Mouse (Mus musculus) MN1 (cell line): ENCODE measurements around the gene Cep250.
"Not testable (repeated sequence)": the region's sequence is repeated elsewhere in the genome, so short reads cannot be mapped to it uniquely, and the experiment has no call there.

Source experiments
- DNase-seq: peaks from one replicate; pipeline ENCODE4 v3.0.0-alpha.2; 2016; ENCODE audit warnings: low spot score

Cep250 gene

DNA sequence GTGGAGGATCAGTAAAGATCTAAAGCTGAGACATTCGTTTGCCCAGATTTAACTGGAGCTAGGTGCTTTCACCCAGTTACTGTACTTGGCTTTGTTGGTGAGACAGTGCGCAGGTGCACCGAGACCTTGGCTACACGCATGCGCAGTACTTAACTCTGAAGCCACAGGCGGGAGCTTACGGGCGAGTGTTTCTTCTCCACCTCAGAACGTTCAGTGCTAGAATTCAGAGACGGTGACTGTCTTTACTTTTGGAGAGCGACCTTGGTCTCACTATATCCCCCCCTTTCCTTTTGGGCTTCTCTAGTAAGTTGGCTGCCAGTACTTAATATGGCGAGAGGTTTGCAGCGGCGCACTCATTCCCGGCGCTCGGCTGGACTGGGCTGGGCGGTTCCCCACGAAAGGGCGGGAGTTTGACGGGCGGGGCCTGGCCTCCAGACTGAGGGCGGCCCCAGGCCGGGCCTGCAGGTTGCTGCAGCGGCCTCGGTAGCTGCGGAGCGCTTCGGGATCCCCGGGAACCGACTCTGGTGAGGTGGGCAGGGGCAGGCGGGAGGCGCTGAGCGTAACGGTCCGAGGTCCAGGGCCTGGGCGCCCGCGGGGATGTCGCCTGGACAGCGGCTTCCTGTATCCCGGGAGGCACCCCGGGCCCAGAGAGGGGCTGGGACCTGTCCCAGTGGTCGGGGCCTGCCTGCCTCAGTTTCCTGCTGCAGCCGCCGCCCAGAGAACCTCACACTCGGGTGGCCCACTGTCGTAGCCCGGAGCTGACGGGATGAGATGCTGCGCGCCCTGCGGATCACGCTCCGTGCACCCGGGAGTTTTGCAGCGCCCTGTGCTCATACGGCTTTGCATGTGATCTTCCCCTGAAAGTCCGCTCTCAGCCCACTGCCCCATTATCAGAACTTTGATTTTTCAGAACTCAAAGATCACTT lies at the start of gene Cep250:
TSS of gene Cep250 (plus strand) at position 325 of the 926 bp plus-strand sequence.
- peak; percentile 92 for DNase-seq

DNA sequence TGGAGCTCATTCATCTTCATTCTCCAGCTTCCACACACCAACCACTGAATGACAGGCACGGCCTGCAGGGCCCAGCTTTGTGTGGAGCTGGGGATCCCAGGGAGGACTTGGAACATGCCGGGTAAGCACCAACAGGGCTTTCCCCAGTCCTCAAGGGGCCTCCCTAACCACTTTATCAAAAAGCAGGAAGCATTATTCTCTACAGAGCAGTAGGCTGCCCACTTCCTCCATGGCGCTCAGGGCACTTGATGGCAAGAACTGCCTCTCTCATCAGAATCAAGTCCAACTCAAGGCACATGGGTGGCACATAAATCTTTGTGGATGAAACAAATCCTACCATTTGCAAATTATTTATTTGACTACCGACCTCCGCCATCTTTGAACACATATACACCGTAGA lies 41.6 kb upstream of the Cep250 start:
- DNase-seq: no peak

DNA sequence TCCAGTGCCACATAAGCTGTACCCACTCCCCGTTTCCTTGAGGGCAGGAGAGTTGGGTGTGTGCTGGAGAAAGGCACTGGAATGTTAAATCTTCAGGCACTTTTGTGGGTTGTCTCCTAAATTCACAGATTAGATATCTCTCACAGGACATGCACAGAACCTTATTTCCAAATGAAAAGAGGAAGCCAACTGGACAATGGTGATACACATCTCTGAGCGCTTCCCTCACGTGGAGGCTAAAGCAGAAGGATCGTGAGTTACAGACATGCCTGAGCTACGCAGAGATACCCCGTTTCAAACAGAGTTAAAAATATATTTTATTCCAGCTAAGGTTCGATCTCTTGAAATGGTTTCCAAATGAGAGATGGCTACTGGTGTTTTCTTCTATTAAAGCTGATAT lies 33.1 kb upstream of the Cep250 start:
- DNase-seq: no peak

DNA sequence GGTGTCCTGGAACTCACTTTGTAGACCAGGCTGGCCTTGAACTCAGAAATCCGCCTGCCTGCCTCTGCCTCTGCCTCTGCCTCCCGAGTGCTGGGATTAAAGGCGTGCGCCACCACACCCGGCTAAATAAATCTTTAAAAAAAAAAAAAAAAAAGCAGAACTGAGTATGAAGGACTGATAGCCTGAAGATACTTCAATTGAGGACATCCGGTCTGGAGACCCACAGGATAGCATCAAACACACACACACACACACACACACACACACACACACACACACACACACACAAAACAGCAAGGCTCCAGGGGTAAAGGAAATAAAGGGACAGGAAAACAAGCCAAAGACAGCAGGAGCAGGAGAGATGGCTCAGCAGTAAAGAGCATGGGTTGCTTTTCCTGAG lies 31.0 kb upstream of the Cep250 start:
- DNase-seq: not testable (repeated sequence)

DNA sequence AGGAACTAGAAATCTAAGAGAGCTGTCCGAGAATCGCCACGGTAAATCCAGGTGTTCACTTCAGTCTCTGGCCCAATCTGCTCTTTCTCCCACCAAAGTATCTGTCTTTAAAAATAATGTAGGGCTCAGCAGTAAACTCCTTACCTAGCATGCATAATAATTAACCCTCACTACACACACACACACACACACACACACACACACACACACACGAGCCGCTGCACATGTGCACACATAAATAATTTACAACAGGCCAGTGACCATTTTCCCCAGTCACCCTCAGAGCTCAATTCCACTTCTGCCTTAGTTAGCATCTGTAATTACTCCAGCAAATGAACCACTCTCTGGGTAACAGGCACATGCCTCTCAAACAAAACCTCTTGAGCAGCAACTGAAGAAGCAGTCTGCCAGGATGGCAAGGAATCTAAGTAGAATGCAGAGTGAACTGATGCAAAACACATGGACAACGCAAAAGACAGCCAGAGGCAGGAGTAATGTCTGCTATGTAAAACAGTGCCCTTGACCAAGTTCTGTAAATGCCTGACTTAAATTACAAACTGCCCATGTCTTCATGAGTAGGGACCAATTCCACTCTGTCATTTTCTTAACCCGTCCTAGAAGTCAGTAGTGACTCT lies 27.4 kb upstream of the Cep250 start:
- DNase-seq: peak; percentile 64

GRCm38 (mm10) chr2:155929531-155930442 lies 26.5 kb upstream of the Cep250 start, which contains the start of gene Uqcc1:
Gene Uqcc1, minus strand, starts transcription at chr2:155930310.
- peak; percentile 96 for DNase-seq

GRCm38 (mm10) chr2:155939897-155940529 lies 16.2 kb upstream of the Cep250 start:
- DNase-seq: no peak

- no peak for DNase-seq
Observed at GRCm38 (mm10) chr2:155940681-155941080, 15.6 kb upstream of the Cep250 start, which contains the start of gene Gm15557. Gene Gm15557, plus strand, starts transcription at chr2:155940728.

DNA sequence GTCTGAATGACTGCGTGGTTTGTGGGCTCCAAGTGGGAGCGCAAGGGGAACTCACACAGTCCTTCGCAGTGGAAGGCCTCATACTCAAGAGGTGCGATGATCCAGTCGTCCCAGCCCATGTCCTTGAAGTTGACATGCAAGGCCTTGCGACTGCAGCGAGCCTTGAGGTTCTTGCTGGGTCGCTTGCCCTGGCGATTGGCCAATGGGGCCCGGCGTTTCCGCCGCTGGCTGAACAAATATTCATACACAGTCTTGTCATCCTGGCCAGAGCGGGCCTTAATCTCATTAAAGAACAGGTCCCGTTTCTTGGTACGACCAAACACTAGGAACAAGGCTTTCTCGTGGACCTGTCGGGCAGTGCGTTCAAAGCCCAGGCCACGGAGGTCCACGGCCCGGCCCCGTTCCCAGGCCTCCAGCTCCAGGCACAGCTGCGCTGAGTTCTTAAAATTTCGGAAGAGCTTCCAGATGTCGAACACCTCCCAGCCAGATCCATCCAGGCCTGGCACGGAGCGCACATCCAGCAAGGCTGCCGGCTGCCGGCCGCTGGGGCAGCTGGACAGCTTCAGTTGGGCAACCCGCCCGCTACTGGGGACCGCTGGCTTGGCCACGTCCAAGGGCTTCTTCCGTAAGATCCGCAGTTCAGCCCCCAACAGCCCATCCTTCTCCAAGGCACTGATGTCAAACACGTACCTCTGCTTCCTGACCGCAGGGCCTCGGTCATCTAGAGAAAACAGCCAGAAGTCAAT lies 14.4 kb upstream of the Cep250 start:
- DNase-seq: peak; percentile 72

DNA sequence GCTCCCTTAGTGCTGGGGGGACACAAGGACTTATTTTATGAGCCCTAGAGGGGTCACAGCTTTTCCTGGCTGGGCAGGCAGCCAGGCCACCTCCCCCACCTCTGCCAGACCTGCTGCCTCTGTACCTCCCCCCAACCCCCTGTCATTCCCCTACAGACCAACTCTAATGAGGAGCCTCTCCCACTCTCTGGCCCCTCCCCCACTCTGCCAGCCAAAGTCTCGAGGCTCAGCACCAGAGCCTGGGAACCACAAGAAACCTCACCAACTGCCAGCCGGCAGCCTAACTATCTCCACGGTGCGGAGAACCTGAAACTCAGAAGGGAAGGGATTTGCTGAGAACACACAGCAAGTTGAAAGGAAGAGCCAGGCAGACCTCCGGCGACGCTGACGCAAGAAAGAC lies 12.8 kb upstream of the Cep250 start:
- DNase-seq: no peak

GRCm38 (mm10) chr2:155944685-155945084 lies 11.6 kb upstream of the Cep250 start:
- no peak for DNase-seq

GRCm38 (mm10) chr2:155945124-155945523 lies 11.1 kb upstream of the Cep250 start, which contains the start of gene Gdf5:
Gene Gdf5, minus strand, starts transcription at chr2:155945367.
- peak; percentile 36 for DNase-seq

DNA sequence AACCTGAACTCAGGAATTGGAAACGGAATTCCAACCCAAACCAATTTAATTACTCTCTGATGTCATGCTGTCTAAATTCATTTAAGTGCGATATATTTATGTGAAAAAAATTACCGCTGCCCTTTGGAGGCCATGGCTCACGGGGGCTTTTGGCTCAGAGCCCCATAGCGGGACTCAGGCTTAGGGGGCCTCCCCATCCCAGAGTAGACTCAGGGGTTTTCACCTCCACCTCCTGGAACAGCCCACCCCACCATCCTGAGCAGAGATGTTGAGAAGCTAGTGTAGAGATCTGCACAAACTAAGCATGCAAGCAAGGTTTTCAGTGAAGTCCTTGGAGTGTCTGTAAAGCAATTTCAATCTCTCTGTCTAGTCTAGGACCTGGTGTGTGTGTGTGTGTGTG lies 10.7 kb upstream of the Cep250 start:
- no peak for DNase-seq

DNA sequence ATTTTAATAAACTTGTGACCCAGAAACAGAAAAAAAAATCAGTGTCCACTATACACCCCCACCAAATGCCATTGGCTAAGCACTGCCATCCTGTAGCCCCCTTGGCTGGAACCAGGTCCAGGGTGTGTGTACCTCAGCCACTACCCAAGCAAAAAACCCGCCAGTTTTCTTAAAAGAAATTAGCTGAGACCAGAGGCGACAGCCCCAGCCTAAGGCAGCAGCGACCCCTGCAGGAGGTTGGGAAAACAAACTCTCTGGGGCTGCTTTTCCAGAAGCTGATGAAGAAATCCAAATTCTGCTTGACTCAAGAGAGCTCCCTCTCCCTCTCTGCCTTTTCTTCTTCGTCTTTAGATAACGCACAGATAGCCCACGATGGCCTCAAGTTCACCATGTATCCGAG lies 10.2 kb upstream of the Cep250 start:
- peak; percentile 85 for DNase-seq

GRCm38 (mm10) chr2:155946499-155946898 lies 9.8 kb upstream of the Cep250 start:
- DNase-seq: no peak

DNA sequence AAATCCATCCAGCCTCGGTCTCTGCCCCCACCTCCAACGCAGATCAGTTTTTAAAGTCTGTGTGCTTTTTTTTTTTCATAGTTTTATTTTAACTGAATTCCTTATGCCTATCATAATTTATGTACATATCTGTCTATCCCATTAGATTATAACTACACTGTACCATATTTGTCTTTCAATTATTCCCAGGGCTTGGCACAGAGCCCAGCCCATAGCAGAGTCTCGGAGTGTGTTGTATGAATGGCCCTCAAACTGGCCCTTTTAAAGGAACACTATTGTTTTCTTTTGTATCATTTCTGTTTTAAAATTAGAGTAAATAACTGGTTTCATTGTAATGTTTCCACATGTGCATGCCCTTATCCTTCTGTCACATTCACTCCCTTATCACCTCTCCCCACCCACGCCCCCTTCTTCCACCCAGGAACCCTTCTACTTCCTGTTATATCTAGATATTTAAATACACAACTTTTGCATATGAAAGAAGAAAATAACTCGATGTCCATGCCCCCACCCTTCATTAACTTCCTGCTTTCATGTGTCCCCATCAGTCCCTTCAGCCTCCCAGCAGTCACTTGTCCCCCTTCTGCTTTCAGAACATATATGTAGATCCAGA lies 8.8 kb upstream of the Cep250 start:
- no peak for DNase-seq

DNA sequence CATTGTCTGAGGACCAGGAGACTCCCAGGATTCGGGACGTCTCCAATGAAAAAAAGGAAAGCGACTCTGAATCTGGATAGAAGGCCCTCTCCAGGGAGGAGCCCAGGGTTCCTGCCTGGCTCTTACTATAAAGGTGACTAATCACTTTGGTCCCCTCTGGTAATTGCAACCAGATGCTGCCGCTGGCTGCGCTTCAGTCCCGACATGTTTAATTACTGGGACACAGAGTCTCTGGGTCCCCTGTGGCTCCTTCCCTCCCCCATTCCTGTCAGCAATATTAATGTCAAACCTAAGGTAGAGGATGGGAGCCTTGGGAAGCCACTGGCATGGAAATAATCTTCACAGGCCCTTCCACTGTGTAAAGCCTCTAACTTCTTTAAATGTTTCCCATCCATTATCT lies 6.9 kb upstream of the Cep250 start:
- peak; percentile 81 for DNase-seq

DNA sequence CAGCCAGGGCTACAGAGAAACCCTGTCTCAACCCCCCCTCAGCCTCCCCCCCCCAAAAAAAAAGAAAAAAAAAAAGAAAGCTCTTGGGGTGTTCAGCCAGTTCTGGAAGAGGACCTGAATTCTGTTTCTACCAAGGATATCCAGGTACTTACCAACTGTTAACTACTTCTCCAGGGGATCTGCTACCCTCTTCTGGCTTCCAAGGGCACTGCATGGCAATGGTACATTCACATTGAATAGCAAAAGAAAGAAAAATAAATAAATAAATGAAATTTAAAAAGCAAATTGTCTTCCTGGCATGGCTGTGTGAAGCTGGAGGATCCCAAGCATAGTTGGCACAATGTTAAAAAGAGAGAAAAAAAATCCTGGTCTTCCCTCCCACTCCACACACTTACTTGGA lies 4.3 kb upstream of the Cep250 start:
- DNase-seq: peak; percentile 78

DNA sequence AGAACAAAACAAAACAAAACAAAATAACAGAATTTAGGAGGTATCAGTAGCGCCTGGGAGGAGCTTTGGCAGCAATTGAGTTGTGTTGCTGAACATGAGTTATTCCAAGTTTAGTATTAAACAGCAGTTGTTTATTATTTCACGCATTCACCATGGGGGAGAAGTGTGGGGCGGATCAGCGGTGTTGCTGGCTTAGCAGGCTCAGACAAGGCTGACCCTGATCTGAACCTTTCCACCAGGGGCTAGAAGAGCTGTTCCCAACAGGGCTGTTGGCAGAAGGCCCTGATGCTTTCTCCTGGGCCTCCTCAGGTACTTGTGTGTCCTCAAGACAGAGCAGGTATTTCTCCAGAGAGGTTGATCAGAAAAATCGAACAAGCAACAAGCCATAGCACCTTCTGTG lies 3.7 kb downstream of the Cep250 start:
- DNase-seq: no peak

DNA sequence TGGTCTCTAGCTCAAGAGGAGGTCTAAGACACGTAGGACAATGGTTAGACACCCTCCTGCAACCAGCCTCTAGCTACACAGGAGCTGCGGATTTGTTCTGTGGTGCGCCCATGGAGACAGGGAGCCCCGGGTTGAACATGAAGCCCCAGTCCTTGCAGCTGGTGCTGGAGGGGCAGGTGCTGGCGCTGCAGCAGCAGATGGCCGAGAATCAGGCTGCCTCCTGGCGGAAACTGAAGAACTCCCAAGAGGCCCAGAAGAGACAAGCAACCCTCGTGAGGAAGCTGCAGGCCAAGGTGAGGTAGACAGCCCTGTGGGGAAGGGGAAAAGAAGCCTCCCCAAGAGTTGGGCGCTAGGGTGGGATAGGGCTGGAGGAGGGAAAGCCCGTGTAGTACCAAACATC lies 5.6 kb downstream of the Cep250 start:
- DNase-seq: no peak
